Mouse (Mus musculus) adrenal gland (tissue): ENCODE data around the gene Mbnl1.

Experiments
- intact Hi-C: fragments of 180-260 bp; cut with DNase I; formaldehyde crosslinking; loops from one replicate; pipeline ENCODE4 v1.15.1; 2025

The Mbnl1 gene

GRCm38 (mm10) chr3:60486713-60487170, 14.1 kb downstream of the Mbnl1 start:
- intact Hi-C loops, result no loop called here

GRCm38 (mm10) chr3:60489509-60489908, 16.9 kb downstream of the Mbnl1 start:
- intact Hi-C loops, result no loop called here

- intact Hi-C loops, result loop anchor here (5.0 kb wide), 1 partner anchor 53 kb away; no protein-coding TSS in a partner anchor
Measured at GRCm38 (mm10) chr3:60494774-60495535, 22.3 kb downstream of the Mbnl1 start.

DNA sequence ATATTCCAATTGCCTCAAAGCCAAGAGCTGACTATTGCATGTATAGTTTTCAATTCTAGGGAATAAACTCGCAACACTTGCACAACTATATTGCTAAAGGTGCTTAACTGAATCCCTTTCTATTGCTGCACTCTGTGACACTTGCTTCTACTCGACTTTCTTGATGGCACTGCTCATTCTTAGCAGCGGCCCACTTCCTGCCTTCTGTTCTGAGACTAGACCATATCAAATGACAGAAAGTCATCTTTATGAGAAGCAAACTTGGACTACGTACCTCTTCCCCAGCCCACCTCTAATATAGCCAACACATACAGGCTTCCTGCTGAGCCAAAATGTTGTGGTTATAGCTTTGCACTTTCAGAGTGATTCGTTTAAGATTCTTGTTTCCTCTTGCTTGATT, 23.6 kb downstream of the Mbnl1 start:
- intact Hi-C loops, result loop anchor here (5.0 kb wide), 1 partner anchor 54 kb away; no protein-coding TSS in a partner anchor

GRCm38 (mm10) chr3:60498151-60498550, 25.5 kb downstream of the Mbnl1 start:
- intact Hi-C loops, result loop anchor here (5.0 kb wide), 1 partner anchor 56 kb away; no protein-coding TSS in a partner anchor

GRCm38 (mm10) chr3:60498646-60499045, 26.0 kb downstream of the Mbnl1 start:
- intact Hi-C loops, result loop anchor here (5.0 kb wide), 1 partner anchor 56 kb away; no protein-coding TSS in a partner anchor

DNA sequence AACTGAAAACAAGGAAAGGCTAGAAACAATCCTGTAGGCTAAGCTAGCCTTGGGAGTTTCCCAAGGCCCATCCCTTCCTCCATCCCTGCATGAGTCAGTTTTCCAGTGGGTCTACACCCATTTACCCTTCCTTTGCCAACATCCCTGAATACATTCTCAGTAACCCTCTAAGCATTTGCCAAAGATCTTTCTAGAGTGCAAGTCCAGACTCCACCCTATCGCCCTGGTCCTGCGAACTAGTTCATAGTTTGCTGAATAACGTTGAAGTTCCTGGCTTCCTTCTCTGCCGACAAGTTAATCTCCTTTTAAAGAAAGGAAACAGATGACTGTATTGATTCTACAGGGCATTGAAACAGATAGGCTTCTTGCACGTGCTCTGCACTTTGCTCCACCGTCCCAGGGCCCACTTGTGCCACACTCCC, 26.5 kb downstream of the Mbnl1 start:
- intact Hi-C loops, result loop anchor here (5.0 kb wide), 1 partner anchor 57 kb away; no protein-coding TSS in a partner anchor

GRCm38 (mm10) chr3:60499718-60500450, 27.3 kb downstream of the Mbnl1 start:
- intact Hi-C loops, result loop anchor here (5.0 kb wide), 2 partner anchors 58 to 102 kb away; no protein-coding TSS in a partner anchor

DNA sequence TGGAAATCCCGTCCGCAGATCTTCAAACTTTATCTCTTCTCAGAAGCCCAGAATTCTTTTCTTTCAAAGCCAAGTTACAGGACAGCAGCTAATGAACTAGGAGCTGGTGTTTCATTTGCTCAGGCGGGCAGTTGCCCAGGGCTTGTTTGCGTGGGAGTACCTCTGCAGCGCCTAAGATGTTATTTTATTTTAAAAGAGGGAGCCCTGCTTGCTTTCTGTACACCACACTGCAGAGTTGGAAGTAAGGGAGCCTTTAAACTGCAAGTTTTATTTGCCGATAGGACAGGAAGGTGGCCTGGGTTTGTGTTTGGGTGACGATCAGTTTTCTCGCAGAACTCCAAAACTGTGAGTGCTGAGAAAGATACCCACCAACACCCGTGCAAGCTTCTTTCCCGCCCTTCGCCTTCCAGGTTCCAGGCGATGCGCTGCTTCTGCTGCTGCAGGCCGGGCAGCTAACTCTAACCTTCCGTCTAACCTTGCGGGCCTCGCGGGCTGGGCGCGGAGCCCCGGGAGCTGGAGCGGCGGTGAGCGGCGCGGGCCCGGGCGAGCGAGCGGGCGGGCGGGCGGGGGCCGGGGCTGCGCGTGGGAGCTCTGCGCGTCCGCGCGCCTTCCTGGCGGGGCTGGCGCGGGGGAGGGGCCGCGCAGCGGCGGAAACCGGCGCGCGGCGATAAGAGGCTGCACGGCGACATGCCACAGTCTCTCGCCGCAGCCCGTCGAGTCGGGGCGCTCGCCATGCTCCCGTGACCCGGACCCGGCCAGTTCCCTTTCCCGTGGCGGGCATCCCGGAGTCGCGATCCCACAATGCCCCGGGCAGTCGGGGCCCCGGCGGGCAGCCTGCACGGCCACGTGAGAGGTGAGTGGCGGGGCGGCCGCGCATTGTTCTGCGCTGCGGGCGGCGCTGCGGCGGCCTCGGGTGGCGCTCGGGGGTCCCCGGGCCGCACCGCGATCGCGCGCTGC, 28.2 kb downstream of the Mbnl1 start:
- intact Hi-C loops, result loop anchor here (5.0 kb wide), 1 partner anchor 101 kb away; no protein-coding TSS in a partner anchor

DNA sequence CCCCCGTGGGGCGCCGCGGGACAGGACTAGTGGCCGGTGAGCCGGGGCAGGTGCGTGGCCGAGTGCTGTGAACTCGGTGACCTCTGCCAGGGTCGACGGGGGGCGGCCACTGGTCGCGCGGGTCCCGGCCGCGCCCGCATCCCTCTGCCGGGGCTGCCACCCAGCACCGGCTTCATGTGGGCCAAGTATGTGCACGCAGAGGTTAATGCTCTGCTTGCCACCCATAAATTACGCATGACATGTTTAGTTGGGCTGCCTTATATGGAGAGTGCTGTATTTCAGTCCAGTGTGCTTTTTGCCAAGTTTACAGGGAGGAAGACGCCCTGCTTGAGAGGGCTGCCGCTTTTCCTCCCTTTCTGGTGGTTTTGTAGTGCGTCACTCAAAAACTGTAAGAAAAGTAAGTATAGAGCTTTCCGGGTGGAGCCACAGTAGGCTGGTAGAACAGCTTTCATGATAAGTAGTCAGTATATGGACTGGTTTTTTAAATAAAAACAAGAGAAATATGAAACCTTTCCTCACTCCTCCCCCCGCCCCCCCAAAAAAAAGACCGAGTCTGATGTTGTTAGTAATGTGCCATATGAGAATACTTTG, 29.0 kb downstream of the Mbnl1 start:
- intact Hi-C loops, result loop anchor here (5.0 kb wide), 1 partner anchor 101 kb away; no protein-coding TSS in a partner anchor

GRCm38 (mm10) chr3:60502155-60502987, 29.7 kb downstream of the Mbnl1 start:
- intact Hi-C loops, result loop anchor here (5.0 kb wide), 1 partner anchor 100 kb away; no protein-coding TSS in a partner anchor

DNA sequence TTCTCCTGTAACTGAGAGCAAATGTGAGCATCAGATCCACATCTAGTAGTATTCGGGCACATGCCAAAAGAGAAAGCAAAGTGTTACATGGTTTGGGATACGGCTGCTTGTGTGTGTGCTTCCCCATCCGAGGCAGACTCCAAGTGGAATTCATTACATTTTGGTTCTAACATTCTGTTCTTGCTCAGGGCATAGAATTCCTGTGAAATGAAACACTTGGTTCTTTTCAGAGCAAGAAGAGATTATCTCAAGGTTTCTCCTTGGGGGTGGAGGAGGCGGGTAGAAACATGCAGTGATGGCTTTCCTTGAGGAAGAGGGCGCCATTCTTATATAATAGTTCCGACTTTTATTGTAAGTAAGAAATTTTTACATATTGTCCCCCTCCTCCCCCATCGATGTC, 30.6 kb downstream of the Mbnl1 start:
- intact Hi-C loops, result loop anchor here (5.0 kb wide), 1 partner anchor 99 kb away; no protein-coding TSS in a partner anchor

DNA sequence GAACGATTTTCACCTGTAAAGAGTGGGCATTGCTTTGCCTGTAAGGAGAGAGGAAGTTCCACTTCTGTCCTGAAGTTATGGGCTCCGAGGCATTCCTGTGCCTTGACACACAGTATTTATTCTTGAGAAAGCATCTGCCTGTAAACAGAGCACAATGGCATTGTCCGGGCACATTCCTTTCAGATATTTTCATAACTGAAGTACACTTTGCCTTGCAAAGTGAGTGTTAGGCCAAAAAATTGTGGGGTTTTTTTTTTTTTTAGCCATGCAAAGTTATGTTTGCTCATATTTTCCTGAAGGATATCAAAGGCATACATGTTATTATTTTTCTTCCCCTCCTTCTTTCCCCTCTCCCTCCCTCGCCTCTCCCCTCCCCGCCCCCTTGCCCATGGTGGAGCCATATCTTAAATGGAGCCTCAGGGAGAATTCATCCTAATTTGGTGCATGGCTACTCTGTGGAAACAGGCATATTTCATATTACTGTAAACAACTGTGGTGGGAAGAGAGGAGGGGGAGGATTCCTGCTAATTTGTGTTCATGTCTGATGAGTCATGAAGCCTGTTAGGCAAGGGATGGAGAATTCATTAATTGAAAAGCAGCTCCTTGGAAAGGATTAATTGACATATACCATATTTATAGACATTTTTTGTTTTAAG, 32.3 kb downstream of the Mbnl1 start:
- intact Hi-C loops, result loop anchor here (5.0 kb wide), 1 partner anchor 97 kb away; no protein-coding TSS in a partner anchor

DNA sequence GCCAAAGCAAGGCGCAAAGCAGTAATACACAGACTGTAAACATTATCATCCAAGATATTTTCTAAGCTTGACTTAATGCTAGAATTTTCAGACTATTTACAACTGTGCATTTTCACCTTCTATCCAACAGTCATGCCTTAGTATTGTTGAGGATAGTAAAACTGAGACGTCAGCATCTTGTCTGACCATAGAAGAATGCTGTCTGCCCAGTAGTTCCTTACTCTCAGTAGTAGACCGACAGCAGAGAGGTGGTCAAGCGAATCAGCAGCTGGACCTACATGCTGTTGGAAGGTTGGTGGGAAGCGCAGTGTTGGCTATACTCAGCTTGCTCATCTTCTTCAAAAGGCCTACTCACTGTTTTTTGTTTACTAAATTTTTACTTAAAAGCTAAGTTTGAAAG, 34.2 kb downstream of the Mbnl1 start:
- intact Hi-C loops, result no loop called here

DNA sequence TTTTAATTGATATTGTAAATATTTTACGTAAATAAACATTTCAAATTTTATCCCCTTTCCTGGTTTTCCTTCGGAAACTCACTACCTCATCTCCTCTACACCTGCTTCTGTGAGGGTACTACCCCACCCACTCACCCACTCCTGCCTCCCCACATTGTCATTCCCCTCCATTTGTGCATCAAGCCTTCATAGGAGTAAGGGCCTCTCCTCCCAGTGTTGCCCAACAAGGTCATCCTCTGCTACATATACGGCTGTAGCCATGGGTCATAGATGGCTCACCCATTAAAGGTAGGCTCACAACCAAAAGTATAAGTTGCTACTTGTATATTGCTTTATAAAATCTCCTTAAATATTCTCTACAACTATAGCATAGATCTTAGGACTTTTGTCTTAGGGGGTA, 34.9 kb downstream of the Mbnl1 start:
- intact Hi-C loops, result no loop called here

DNA sequence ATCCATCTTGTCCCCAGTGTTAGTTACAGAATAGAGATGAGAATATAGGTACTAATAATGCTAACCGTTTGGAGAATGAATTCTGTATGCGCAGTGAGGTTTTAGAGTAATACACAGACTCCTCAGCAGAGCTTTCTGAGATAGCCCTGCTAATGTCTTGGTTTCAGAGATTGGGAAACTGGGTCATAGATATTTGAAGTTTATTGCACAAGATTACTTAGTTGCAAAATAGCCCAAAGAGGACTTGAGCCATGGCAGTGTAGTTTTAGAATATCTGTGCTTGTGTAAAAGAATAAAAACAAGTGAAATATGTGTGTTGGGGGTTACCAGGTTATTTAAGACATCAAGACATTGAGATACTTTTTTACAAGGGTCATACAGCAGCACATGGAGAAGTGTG, 35.3 kb downstream of the Mbnl1 start:
- intact Hi-C loops, result no loop called here

GRCm38 (mm10) chr3:60511197-60511596, 38.6 kb downstream of the Mbnl1 start:
- intact Hi-C loops, result loop anchor here (10.0 kb wide), 1 partner anchor 346 kb away; no protein-coding TSS in a partner anchor

- intact Hi-C loops, result loop anchor here (10.0 kb wide), 1 partner anchor 349 kb away; no protein-coding TSS in a partner anchor
Measured at GRCm38 (mm10) chr3:60513337-60513736, 40.7 kb downstream of the Mbnl1 start.
